Mouse (Mus musculus) MEL (cell line): ENCODE data around the gene Tchh. TPM values are rescaled to one million over a fixed set of nuclear protein-coding genes. Genes with fewer than 3 reads are reported as not detected.

Experiments used
- DNase-seq: peaks from one replicate; pipeline ENCODE4 v3.0.0; 2011; ENCODE audit warnings: low read depth, low spot score
- H3K27ac ChIP-seq: 2 replicates; pipeline ENCODE4 v1.5.1; 2012; ENCODE audit warnings: low read depth, mild to moderate bottlenecking, control low read depth, low read length, moderate library complexity; ENCODE audit not compliant: control insufficient read depth
- H3K27me3 ChIP-seq, 2 experiments: fragments of 150-350 bp in 1 of 2; sonication (generic) in 1 of 2; 2 replicates each; pipeline ENCODE4 v1.6.1; 2012; ENCODE audit warnings: low read length in 2 of 2, mild to moderate bottlenecking in 2 of 2, improper control_type of control experiment in 1 of 2, moderate library complexity in 1 of 2; ENCODE audit not compliant: insufficient read depth in 2 of 2, control insufficient read depth in 1 of 2
- H3K36me3 ChIP-seq, 2 experiments: 2 replicates each; pipeline ENCODE4 v1.6.1; 2012 to 2014; ENCODE audit warnings: low read length in 2 of 2, improper control_type of control experiment in 1 of 2, inconsistent platforms in 1 of 2, mild to moderate bottlenecking in 1 of 2; ENCODE audit not compliant: insufficient read depth in 2 of 2, control insufficient read depth in 1 of 2
- H3K4me1 ChIP-seq, 2 experiments: fragments of 150-350 bp in 1 of 2; sonication (generic) in 1 of 2; 2 replicates each; pipeline ENCODE4 v1.6.1; 2012; ENCODE audit warnings: low read length in 2 of 2, improper control_type of control experiment in 1 of 2, mild to moderate bottlenecking in 1 of 2; ENCODE audit not compliant: insufficient read depth in 2 of 2, control insufficient read depth in 1 of 2
- H3K4me3 ChIP-seq, 2 experiments: fragments of 150-350 bp in 1 of 2; sonication (generic) in 1 of 2; 2 replicates each; pipeline ENCODE4 v1.5.1; 2012; ENCODE audit warnings: low read depth in 2 of 2, low read length in 2 of 2, mild to moderate bottlenecking in 2 of 2, moderate library complexity in 2 of 2, control low read depth in 1 of 2, improper control_type of control experiment in 1 of 2; ENCODE audit not compliant: control insufficient read depth in 1 of 2, insufficient read depth in 1 of 2
- H3K79me2 ChIP-seq: 2 replicates; pipeline ENCODE4 v1.6.1; 2012; ENCODE audit warnings: mild to moderate bottlenecking, low read length, moderate library complexity; ENCODE audit not compliant: control insufficient read depth, poor library complexity, insufficient read depth
- H3K9ac ChIP-seq: 2 replicates; pipeline ENCODE4 v1.6.1; 2012; ENCODE audit warnings: low read depth, mild to moderate bottlenecking, control low read depth, low read length, moderate library complexity; ENCODE audit not compliant: control insufficient read depth, poor library complexity, severe bottlenecking
- H3K9me3 ChIP-seq: fragments of 150-350 bp; sonication (generic); replicated peaks from 2 replicates; pipeline ENCODE4 v1.6.1; 2012; ENCODE audit warnings: mild to moderate bottlenecking, low read length, improper control_type of control experiment, moderate library complexity; ENCODE audit not compliant: insufficient read depth
- CHD2 ChIP-seq: IDR thresholded peaks from 2 replicates; pipeline ENCODE4 v1.6.1; 2011; ENCODE audit warnings: low read length, improper control_type of control experiment
- CTCF ChIP-seq, 3 experiments: IDR thresholded peaks in 2 of 3; conservative IDR thresholded peaks in 1 of 3; 2 replicates each; pipeline ENCODE4 v1.5.1; 2011 to 2012; ENCODE audit warnings: low read length in 3 of 3, low read depth in 2 of 3, mild to moderate bottlenecking in 2 of 3, improper control_type of control experiment in 1 of 3, inconsistent platforms in 1 of 3, mixed read lengths in 1 of 3, moderate library complexity in 1 of 3; ENCODE audit not compliant: control insufficient read depth in 1 of 3, insufficient read depth in 1 of 3, poor library complexity in 1 of 3, severe bottlenecking in 1 of 3
- E2F4 ChIP-seq: IDR thresholded peaks from 2 replicates; pipeline ENCODE4 v1.6.1; 2011; ENCODE audit warnings: low read depth, low read length, improper control_type of control experiment, borderline replicate concordance
- EP300 ChIP-seq, 2 experiments: IDR thresholded peaks; 2 replicates each; pipeline ENCODE4 v1.6.1; 2011; ENCODE audit warnings: improper control_type of control experiment in 2 of 2, low read length in 2 of 2, low read depth in 1 of 2, mild to moderate bottlenecking in 1 of 2
- ETS1 ChIP-seq: IDR thresholded peaks from 2 replicates; pipeline ENCODE4 v1.6.1; 2012; ENCODE audit warnings: low read depth, mild to moderate bottlenecking, inconsistent platforms, low read length, improper control_type of control experiment, moderate library complexity
- GATA1 ChIP-seq: IDR thresholded peaks from 2 replicates; pipeline ENCODE4 v1.6.1; 2011; ENCODE audit warnings: low read depth, low read length, improper control_type of control experiment
- HCFC1 ChIP-seq: IDR thresholded peaks from 2 replicates; pipeline ENCODE4 v1.6.1; 2012; ENCODE audit warnings: low read depth, mild to moderate bottlenecking, inconsistent platforms, low read length, improper control_type of control experiment, moderate library complexity
- JUND ChIP-seq: IDR thresholded peaks from 2 replicates; pipeline ENCODE4 v1.6.1; 2011; ENCODE audit warnings: low read depth, mild to moderate bottlenecking, improper control_type of control experiment, low read length
- KAT2A ChIP-seq: conservative IDR thresholded peaks from 2 replicates; pipeline ENCODE4 v1.6.1; 2012; ENCODE audit warnings: low read depth, low read length, improper control_type of control experiment, inconsistent platforms
- MAZ ChIP-seq: IDR thresholded peaks from 2 replicates; pipeline ENCODE4 v1.6.1; 2012; ENCODE audit warnings: low read depth, mild to moderate bottlenecking, inconsistent platforms, low read length, improper control_type of control experiment
- MEF2A ChIP-seq: IDR thresholded peaks from 2 replicates; pipeline ENCODE4 v1.6.1; 2014; ENCODE audit warnings: low read depth, mild to moderate bottlenecking, inconsistent platforms, low read length, improper control_type of control experiment; ENCODE audit not compliant: poor library complexity, insufficient replicate concordance, severe bottlenecking; ENCODE audit errors: extremely low read depth
- MXI1 ChIP-seq: IDR thresholded peaks from 2 replicates; pipeline ENCODE4 v1.6.1; 2011; ENCODE audit warnings: mild to moderate bottlenecking, low read depth, low read length, improper control_type of control experiment
- MYB ChIP-seq: IDR thresholded peaks from 2 replicates; pipeline ENCODE4 v1.6.1; 2011; ENCODE audit warnings: mild to moderate bottlenecking, low read depth, low read length, improper control_type of control experiment
- MYC ChIP-seq: IDR thresholded peaks from 2 replicates; pipeline ENCODE4 v1.6.1; 2011; ENCODE audit warnings: low read depth, mild to moderate bottlenecking, low read length, improper control_type of control experiment, moderate library complexity
- NELFE ChIP-seq: IDR thresholded peaks from 2 replicates; pipeline ENCODE4 v1.6.1; 2011; ENCODE audit warnings: low read depth, low read length, improper control_type of control experiment
- NRF1 ChIP-seq: IDR thresholded peaks from 2 replicates; pipeline ENCODE4 v1.6.1; 2014; ENCODE audit warnings: low read depth, mild to moderate bottlenecking, inconsistent platforms, low read length, improper control_type of control experiment, moderate library complexity; ENCODE audit not compliant: poor library complexity, insufficient read depth, severe bottlenecking
- POLR2AphosphoS2 ChIP-seq: IDR thresholded peaks from 2 replicates; pipeline ENCODE4 v1.6.1; 2011; ENCODE audit warnings: low read length, improper control_type of control experiment
- POLR2AphosphoS5 ChIP-seq: IDR thresholded peaks from 2 replicates; pipeline ENCODE4 v1.6.1; 2012; ENCODE audit warnings: low read depth, borderline replicate concordance, mild to moderate bottlenecking, inconsistent platforms, low read length, moderate library complexity, mixed read lengths
- RCOR1 ChIP-seq: IDR thresholded peaks from 2 replicates; pipeline ENCODE4 v1.6.1; 2012; ENCODE audit warnings: low read depth, mild to moderate bottlenecking, inconsistent platforms, low read length, improper control_type of control experiment
- SIN3A ChIP-seq: IDR thresholded peaks from 2 replicates; pipeline ENCODE4 v1.6.1; 2012; ENCODE audit warnings: low read length, improper control_type of control experiment, inconsistent platforms
- TAL1 ChIP-seq: IDR thresholded peaks from 2 replicates; pipeline ENCODE4 v1.6.1; 2012; ENCODE audit warnings: mild to moderate bottlenecking, inconsistent platforms, low read length, moderate library complexity, mixed read lengths
- UBTF ChIP-seq: IDR thresholded peaks from 2 replicates; pipeline ENCODE4 v1.6.1; 2012; ENCODE audit warnings: low read depth, mild to moderate bottlenecking, inconsistent platforms, low read length, improper control_type of control experiment, moderate library complexity, borderline replicate concordance; ENCODE audit not compliant: insufficient read depth
- USF1 ChIP-seq: IDR thresholded peaks from 2 replicates; pipeline ENCODE4 v1.6.1; 2014; ENCODE audit warnings: low read depth, mild to moderate bottlenecking, inconsistent platforms, low read length, improper control_type of control experiment, moderate library complexity
- ZC3H11A ChIP-seq: IDR thresholded peaks from 2 replicates; pipeline ENCODE4 v1.6.1; 2012; ENCODE audit warnings: low read depth, mild to moderate bottlenecking, inconsistent platforms, low read length, improper control_type of control experiment
- ZKSCAN1 ChIP-seq: IDR thresholded peaks from 2 replicates; pipeline ENCODE4 v1.6.1; 2012; ENCODE audit warnings: low read depth, mild to moderate bottlenecking, inconsistent platforms, low read length, improper control_type of control experiment, moderate library complexity
- polyA plus RNA-seq, 2 experiments: library from polyadenylated mRNA; stranded (reverse) in 1 of 2; unstranded in 1 of 2; fragments of >175 nt in 1 of 2; fragments of >200 nt in 1 of 2; gene quantifications; 2 replicates each; pipeline versions ENCODE4 v1.2.1 to v1.2.4; 2012; ENCODE audit warnings: low replicate concordance in 2 of 2, low read depth in 1 of 2; ENCODE audit not compliant: insufficient read length in 2 of 2, insufficient read depth in 1 of 2, missing spikeins in 1 of 2
- total RNA-seq: library from RNA; depleted of rRNA; stranded (reverse); fragments of 300-350 nt; gene quantifications from 2 replicates; pipeline ENCODE4 v1.2.3, GENCODE M21; 2012

Gene Tchh
- total and polyA plus RNA-seq, 3 experiments: not detected

DNA sequence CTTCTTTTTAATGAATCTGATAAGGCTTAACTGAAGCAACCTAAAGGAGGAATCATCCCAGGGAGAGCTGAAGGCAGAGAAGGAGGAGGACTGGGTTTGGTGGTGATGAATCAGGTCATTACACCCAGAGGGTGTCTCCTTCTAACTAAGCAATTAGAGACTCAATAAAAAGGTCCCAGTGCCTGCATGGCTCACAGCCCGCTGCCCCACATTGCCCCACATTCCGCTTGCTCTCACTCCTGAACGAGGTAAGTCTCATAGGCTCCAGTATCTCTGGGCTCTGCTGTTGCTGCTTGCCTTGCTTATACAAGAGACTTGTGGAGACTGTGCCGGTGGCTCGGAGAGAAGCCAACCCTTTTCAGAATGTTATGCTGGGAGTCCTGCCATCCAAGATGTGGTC is 26.4 kb downstream of the Tchh start, which contains the start of gene Tchhl1:
Gene Tchhl1 (plus strand): TSS at position 194 of the 400 bp plus-strand sequence.
- no peaks in the 10 kb centered on the region for H3K9me3 ChIP-seq
- H3K79me2 ChIP-seq: no peaks in the 10 kb centered on the region
- H3K4me3 ChIP-seq: no peak within 1 kb of the TSS
- no peaks in the 10 kb centered on the region; a peak in 1 of 4 replicates for H3K27me3 ChIP-seq
- no peak for TF ChIP-seq MAZ
- no peak for TF ChIP-seq NRF1
- no peak for TF ChIP-seq MYB
- no peak within 1 kb of the TSS for H3K27ac ChIP-seq
- no peak for DNase-seq
- no peaks in the 10 kb centered on the region for H3K36me3 ChIP-seq
- H3K9ac ChIP-seq: no peak within 1 kb of the TSS
- no peaks in the 10 kb centered on the region for H3K4me1 ChIP-seq

DNA sequence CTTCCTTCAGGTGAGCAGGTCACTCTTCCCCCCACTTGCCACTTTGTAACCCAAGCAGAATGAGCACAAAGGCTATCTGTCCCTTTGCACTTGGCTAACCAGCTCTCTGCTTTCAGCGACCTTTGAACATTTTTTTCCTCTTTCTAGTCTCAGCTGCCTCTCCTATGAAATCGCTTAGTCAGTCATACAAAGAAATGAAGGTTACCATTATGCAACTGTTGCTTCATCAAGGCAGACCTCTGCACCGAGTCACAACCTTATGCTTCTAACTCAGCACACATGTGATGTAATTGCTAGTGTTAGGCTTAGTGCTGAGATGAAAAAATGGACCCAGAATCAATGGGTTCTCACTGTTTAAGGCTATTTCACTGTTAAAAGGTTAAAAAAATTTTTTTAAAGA is 27.5 kb downstream of the Tchh start:
- no peak overlapping the region for H3K4me3 ChIP-seq
- TF ChIP-seq GATA1: no peak
- TF ChIP-seq MAZ: no peak
- TF ChIP-seq ETS1: no peak
- no peak for TF ChIP-seq CHD2
- no peak for TF ChIP-seq HCFC1
- no peak for TF ChIP-seq NELFE
- TF ChIP-seq NRF1: no peak
- no peak for TF ChIP-seq ZKSCAN1
- TF ChIP-seq MYC: no peak
- no peak for TF ChIP-seq E2F4
- no peak for TF ChIP-seq ZC3H11A
- TF ChIP-seq, all 39 proteins: peak for 0
- Histone ChIP-seq H3K36me3 (no peaks in the 10 kb centered on the region), H3K9me3 (no peaks in the 10 kb centered on the region), H3K4me1 (no peaks in the 10 kb centered on the region), H3K79me2 (no peaks in the 10 kb centered on the region), H3K27ac (no peak overlapping the region), H3K27me3 (no peaks in the 10 kb centered on the region; a peak in 1 of 4 replicates), H3K9ac (no peak overlapping the region)
- DNase-seq: no peak

DNA sequence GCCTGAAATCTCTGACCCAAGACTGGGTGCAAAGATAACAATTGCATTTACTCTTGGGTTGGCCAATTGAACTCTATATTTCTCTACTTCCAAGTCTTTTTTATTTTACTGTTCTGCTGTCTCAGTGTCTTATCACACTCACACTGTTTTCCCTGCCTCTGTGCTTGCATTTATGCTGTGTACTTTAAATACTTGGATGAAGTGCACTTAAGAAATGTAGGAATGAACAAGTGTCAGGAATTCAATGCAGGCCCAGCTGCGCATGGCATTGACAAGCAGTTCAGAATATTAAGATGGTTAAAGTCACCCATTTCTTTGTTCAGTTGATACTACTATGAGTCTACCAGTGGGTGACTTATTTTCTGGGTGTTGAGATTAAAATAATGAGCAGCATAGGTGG is 37.9 kb downstream of the Tchh start:
- no peaks in the 10 kb centered on the region for H3K27me3 ChIP-seq
- no peak overlapping the region for H3K4me3 ChIP-seq
- H3K36me3 ChIP-seq: no peaks in the 10 kb centered on the region
- DNase-seq: no peak
- no peak overlapping the region for H3K9ac ChIP-seq
- H3K27ac ChIP-seq: no peak overlapping the region
- no peaks in the 10 kb centered on the region for H3K9me3 ChIP-seq
- H3K79me2 ChIP-seq: no peaks in the 10 kb centered on the region
- TF ChIP-seq SIN3A (no peak), CTCF (IDR thresholded peaks at IDR 0.05 in 2 of 3, conservative IDR thresholded peaks at IDR 0.05 in 1 of 3; ENCODE audit: control insufficient read depth in 1 of 3, insufficient read depth in 1 of 3, low read depth in 2 of 3, low read length in 3 of 3, poor library complexity in 1 of 3, severe bottlenecking in 1 of 3) (no peak), TAL1 (no peak), CHD2 (no peak), RCOR1 (no peak), KAT2A (no peak), EP300 (IDR thresholded peaks at IDR 0.05; ENCODE audit: low read depth in 1 of 2, low read length in 2 of 2) (no peak), MEF2A (no peak), MXI1 (no peak), POLR2AphosphoS5 (no peak), POLR2AphosphoS2 (no peak), UBTF (no peak), JUND (no peak), USF1 (no peak)
- TF ChIP-seq, all 39 proteins: peak for 0
- no peaks in the 10 kb centered on the region for H3K4me1 ChIP-seq
